ENCODE assay signal across 17 mouse cellular contexts in genomic region chr12:86501728-86502127, GRCm38 (mm10).
"Had no signal": no experiment of that assay in that cellular context is flagged by ENCODE, and none has a peak within 500 bp of the region (broad histone marks: within the 10 kb centered on the region; RNA-seq: fewer than 3 reads in every experiment).

No protein-coding gene starts in this region.

- H3K9me3 ChIP-seq: midbrain, embryonic 10.5 days; midbrain, embryonic 12.5 days; neural tube, embryonic 13.5 days; neural tube, embryonic 15.5 days; stomach, embryonic 15.5 days had no signal

- H3K27me3 ChIP-seq: midbrain, embryonic 12.5 days; neural tube, embryonic 13.5 days; neural tube, embryonic 15.5 days; stomach, embryonic 15.5 days had no signal

- H3K4me2 ChIP-seq: lung, embryonic 14.5 days; midbrain, embryonic 12.5 days; neural tube, embryonic 13.5 days; neural tube, embryonic 15.5 days; stomach, embryonic 15.5 days had no signal

- H3K9ac ChIP-seq: lung, embryonic 14.5 days; midbrain, embryonic 12.5 days; neural tube, embryonic 13.5 days; neural tube, embryonic 15.5 days; stomach, embryonic 15.5 days had no signal

- ATAC-seq: midbrain, embryonic 16.5 days had no signal

- DNase-seq: lung, adult 18-20 months; lung, embryonic 14.5 days; lung, postnatal 10 days; lung, postnatal 4 days; midbrain, embryonic 14.5 days; right cerebral cortex, postnatal 14 days; thymus, adult 2 months; thymus, postnatal 25 days; thymus, postnatal 4 days had no signal

- H3K4me3 ChIP-seq: midbrain, embryonic 10.5 days; midbrain, embryonic 12.5 days; myocyte; neural tube, embryonic 13.5 days; neural tube, embryonic 15.5 days; stomach, embryonic 15.5 days had no signal

- H3K27ac ChIP-seq: midbrain, embryonic 10.5 days; midbrain, embryonic 12.5 days; neural tube, embryonic 13.5 days; neural tube, embryonic 15.5 days; stomach, embryonic 15.5 days; stomach, postnatal 0 days had no signal

- H3K36me3 ChIP-seq: midbrain, embryonic 10.5 days; midbrain, embryonic 12.5 days; neural tube, embryonic 13.5 days; neural tube, embryonic 15.5 days; stomach, embryonic 15.5 days had no signal
